Mouse (Mus musculus) cortical plate, adult 2 months (tissue): ENCODE measurements around the gene Sema4d.

Source experiments
- CTCF ChIP-seq: fragments of 200-500 bp; IDR thresholded peaks from 2 replicates; pipeline ENCODE4 v1.5.1; 2011; ENCODE audit warnings: mild to moderate bottlenecking, control low read depth, low read length; ENCODE audit not compliant: insufficient read depth; ENCODE audit errors: extremely low read depth
- POLR2A ChIP-seq: fragments of 200-500 bp; IDR thresholded peaks from 2 replicates; pipeline ENCODE4 v1.6.1; 2011; ENCODE audit warnings: mild to moderate bottlenecking, low read length, control low read depth; ENCODE audit not compliant: insufficient read depth; ENCODE audit errors: extremely low read depth

GRCm38 (mm10) chr13:51724566-51724965, 69.0 kb downstream of the Sema4d start:
- TF ChIP-seq POLR2A = no peak
- TF ChIP-seq CTCF = no peak
